Mouse (Mus musculus): ENCODE data around the gene Dnaaf1.

Dnaaf1 gene

GRCm38 (mm10) chr8:119574437-119575365, at the start of gene Dnaaf1, which contains the start of gene Hsdl1:
TSS of gene Dnaaf1 (plus strand) at chr8:119575235.
TSS of gene Hsdl1 (minus strand) at chr8:119575183.
- DNase-seq = peak; percentile 94

DNA sequence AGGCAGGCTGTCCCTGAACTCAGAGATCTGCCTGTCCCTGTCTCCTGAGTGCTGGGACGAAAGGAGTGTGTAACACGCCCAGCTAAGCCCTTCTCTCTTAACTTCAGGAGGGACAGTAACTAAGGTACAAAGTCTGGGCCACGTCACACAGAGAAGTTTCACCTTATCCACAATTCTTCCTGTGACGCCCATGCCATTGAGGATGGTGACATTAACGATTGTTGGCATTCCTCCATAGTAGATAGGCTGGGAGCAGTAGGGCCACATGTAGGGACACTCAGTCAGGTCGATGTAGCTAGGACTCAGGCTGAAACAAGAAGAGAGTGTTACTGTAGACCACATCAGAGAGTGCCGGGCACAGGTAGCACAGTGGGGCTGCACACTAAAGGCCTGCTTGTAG, 46.3 kb upstream of the Dnaaf1 start:
- DNase-seq = no peak

DNA sequence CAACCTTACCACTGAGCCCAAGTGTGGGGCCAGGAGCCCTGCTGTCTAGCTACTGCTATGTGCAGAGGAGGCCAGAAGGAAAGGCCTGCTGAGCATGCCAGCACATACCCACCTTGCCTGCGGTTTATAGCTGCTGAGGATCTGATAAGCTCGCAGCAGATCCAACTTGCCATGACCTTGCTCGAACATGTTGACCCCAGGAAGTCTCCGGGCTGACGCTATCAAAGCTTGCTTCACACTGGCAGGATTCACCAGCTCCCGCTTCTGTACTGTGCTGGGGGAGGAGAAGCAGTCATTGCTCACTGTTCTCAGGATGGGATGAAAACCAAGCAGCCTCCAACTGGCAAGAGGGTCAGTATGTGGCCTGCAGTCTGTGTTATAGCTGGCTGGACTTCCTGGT, 44.1 kb upstream of the Dnaaf1 start:
- DNase-seq = no peak

- no peak for DNase-seq
These were observed 43.6 kb upstream of the Dnaaf1 start for GRCm38 (mm10) chr8:119531397-119531796.

DNA sequence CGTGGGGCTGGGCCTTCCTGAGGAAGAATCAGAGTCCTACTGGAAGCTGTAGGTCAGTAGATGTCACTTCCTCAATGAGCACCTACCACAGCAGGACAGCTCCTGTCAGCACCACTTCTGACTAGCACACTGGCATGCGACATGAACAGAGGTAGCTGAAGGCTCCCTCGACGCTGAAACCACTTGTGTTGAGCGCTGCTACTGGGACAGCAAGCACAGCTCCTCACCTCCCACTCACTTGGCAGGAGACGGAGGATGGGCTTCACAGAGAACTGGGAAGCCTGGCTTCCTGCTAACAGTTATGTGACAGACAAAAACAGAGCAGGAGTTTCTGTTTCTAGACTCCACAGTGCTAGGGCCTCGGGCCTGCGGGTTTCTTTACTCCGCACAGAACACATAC, 43.1 kb upstream of the Dnaaf1 start:
- no peak for DNase-seq

DNA sequence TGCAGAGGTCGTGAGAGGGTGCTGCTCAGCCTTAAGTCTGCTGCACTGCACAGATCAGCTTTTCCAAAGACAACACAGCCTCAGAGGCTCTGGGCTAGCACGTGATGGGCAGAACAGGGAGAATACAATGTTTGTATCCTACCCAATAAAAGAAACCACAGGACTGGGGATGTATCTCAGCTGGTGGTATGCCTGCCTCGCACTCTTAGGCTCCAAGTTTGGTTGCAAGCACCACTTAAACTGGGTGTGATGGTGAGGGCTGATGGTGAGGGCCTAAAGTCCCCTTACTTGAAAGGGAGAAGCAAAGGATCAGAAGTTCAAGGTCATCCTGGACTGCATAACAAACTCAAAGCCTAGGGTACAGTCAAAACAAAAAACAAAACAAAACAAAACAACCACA, 30.4 kb upstream of the Dnaaf1 start:
- no peak for DNase-seq

GRCm38 (mm10) chr8:119545180-119545579, 29.9 kb upstream of the Dnaaf1 start:
- DNase-seq = no peak

DNA sequence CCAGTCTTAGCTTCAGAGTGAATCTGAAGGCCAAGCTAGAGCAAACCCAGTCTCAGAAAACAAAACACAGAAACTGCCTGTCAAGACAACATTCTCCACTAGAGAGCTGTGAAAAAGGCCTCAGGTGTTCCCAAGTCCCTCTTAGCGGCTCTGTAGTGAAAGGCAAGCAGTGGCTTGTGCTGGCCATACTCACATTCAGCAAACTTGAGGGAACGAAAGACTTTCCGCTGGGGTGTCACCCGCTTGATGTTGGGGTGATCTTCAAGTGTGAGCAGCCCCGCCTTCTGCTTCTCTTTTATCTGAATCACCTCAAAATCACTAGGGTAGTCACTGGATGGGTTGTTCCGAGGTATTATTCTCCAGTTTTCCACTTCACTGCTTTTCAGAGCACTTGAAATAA, 29.2 kb upstream of the Dnaaf1 start:
- DNase-seq = no peak

GRCm38 (mm10) chr8:119547019-119547691, 27.9 kb upstream of the Dnaaf1 start:
- DNase-seq = no peak

DNA sequence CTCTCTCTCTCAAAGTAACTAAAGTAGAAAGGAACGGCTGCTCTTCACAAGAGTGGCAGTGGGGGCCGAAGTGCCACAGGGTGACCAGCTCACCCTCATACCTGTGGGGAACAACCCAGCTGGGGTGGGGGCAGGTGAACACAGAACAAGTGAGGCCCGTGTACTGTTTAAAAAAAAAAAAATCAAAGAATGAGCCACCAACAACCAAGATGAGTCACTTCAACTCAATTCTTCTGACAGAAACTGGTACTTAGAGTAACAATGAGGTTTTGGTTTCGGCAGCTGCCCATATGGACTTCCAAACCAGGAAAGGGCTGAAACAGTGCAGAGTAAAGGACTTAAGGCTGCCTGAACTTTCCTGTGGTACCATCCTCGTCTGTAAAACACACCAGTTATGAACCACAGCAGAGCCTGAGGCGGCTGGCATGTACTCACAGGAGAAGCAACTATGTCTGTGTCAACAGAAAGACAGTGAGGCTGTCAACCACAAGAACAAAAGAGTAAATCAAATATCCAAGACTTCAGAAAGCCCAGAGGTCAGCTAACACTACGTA, 26.4 kb upstream of the Dnaaf1 start:
- DNase-seq = no peak

DNA sequence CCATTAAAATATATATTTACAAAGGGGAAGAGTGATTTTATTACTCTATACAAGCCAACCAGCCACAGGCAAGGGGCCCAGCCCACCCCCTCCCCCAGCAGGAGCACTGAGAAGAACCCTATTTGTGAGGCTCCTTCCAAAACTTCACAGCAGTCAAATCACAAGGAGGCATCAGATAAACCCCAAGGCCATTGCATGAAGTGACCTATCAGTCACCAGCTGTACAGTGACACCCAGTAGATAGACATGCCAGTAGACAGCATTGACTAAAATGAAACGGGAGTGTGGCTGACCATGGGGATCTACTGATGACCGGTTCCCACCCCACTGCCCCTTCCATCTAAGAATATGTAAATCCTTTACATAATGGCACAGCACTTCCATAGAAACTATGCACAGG, 22.1 kb upstream of the Dnaaf1 start:
- DNase-seq = no peak

DNA sequence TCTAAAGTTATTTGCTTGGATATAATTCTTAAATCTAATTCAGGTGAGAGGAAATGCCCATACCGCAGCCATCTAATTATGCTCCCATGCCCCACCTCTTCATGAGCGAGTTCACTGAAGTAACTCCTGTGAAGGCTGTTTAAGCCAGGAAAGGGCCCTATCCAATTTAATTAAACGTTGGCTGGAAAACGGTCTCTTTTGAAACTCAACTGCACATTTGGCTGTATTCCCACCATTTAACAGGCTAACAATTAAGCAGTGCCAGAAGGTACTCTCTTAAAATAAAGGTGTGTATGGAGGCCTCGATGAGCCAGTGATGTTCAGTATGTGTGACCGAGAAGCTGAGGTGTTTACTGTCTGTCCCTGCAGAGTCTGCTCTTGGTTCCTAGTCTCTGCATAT, 19.2 kb upstream of the Dnaaf1 start:
- no peak for DNase-seq

DNA sequence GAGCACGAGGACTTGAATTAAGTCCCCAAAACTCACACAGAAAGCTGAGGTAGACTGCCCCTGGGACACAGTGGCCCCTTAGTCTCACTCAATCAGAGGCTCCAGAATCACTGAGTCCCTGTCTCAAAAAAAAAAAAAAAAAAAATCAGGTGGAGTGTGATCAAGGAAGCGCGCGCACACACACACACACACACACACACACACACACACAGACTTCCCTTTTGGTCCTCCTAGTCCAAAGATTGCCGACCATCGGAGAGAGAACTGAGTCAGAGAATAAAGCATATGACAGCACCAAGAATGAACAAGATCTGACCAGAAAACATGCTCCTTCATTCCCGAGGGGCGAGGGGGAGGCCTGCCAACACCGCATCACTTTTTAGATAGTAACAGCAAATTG, 17.9 kb upstream of the Dnaaf1 start:
- no peak for DNase-seq

- DNase-seq = no peak
These were observed 17.0 kb upstream of the Dnaaf1 start for GRCm38 (mm10) chr8:119557821-119558602.

DNA sequence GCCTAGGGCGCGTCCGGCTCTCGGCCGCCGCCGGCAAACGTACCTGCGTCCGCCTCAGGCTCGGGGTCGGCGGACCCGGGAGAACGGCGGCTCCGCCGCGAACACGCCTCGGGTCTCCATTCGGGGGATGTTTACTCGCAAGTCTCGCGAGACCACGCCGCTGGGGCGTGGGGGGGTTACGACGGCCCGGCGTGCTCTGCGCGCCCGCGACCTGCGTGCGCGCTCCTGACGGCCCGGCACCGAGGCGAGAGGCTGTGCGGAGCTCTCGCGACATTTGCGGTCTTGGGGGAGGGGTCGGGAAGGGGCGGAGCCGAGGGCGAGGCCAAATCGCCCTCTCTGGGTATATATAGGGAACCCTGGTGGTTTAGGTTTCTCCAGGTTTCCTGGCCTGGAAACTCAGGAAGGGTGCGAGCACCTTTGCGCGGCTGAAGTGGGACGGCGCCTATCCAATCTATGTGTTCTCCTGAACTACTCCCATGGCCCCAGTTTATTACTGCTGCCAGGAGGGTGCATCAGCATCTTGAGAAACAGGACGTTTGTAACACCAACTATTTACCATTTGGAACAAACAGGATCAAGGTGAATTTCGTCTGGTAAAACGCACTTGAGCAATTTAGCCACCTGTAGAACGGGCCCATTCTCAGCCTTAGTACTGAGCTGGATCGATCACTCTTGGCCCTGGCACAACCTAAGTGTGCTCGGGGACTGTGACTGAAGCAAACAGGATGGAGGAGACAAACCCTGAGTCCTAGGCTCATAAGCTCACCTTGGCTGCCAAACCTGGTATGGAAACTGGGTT, 16.2 kb upstream of the Dnaaf1 start, which contains the start of gene Mbtps1:
Gene Mbtps1, minus strand, starts transcription at position 133 of the 799 bp plus-strand sequence.
- peak; percentile 98 for DNase-seq

DNA sequence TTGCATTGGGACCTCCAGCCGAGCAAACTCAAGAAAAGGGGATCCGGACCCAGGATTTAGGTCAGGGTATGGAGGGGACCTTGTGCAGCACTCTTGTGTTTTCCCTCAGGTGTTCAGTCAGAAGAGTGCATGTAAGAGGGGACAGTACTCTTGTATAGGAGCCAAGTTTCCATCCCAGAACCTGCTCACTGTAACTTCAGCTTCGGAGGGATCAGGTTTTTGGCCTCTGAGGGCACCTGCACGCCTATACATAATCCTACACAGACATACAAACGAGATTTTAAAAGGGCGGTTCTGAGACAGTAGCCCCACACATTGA, 15.7 kb upstream of the Dnaaf1 start:
- no peak for DNase-seq

GRCm38 (mm10) chr8:119563849-119564251, 11.2 kb upstream of the Dnaaf1 start:
- DNase-seq = peak; percentile 46

- DNase-seq = no peak
These were observed 8.7 kb upstream of the Dnaaf1 start for GRCm38 (mm10) chr8:119566367-119566766.

DNA sequence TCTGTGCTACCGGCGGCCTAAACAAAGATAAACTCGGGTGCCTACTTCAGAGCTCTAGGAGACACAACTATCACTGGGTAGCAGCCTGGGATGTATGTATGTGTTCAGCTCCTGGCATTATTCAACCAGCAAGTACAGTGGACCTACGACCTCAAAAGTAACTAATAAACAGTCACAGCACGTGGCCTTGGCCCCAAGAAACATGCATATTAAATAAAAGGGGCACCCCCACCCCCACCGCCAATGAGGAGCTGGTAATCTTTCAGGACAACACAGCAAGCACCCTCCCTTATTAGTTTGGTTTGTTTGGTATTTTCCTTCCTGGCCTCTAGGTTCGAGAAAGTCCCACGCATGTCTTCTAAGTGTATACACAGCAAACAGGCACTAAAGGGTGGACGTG, 6.8 kb upstream of the Dnaaf1 start:
- DNase-seq = no peak

DNA sequence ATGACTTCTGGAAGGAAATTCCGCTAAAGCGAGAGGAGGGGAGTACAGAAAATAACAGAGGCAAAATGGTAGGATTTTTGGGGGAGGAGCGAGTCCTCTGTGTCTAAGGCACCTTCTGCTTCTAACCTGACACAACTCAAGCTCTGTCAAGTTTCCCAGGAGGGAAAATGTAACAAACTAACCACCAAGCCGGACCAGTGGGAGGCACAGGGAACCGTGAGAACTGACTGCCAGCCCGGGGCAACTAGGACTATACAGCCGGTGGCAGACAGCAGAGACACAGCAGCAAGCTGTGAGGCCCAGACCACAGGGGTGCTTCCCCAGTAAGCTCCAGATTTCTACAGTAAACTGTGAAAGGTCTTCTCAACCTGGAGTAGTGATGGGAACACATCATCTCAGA, 6.1 kb upstream of the Dnaaf1 start:
- DNase-seq = no peak

DNA sequence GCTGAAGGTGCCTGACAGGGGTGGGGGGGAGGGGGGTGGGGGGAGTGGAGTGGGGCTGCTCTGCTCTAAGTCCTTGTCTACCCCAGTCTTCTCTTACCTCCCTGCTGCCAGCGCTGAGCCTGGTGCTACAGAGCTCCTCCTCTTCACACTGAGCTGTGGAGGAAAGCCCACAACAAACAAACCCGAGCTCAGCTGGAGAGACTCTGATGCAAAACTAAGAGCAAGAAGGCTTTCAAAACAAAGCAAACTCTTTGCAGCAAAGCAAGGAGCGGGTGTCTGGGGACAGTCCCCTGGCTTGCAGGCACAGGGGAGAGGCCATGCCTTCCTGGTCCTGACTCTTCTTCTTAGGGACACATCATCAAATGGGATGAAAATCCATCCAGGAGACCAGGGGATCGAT, 5.2 kb upstream of the Dnaaf1 start:
- DNase-seq = no peak

- DNase-seq = no peak
These were observed 3.9 kb upstream of the Dnaaf1 start for GRCm38 (mm10) chr8:119571135-119571534.
